Mouse (Mus musculus) heart, embryonic 11.5 days (tissue): ENCODE measurements around the gene Gng12. TPM values are rescaled to one million over a fixed set of nuclear protein-coding genes. Genes with fewer than 3 reads are reported as not detected.

Experiments
- ATAC-seq: fragments of 200-750 bp; cut with Nextera tagmentation; replicated peaks from 2 replicates; pipeline ENCODE4 v1.8.0; 2017; ENCODE audit warnings: moderate library complexity; ENCODE audit not compliant: insufficient number of reproducible peaks, low FRiP score, low TSS enrichment
- H3K27ac ChIP-seq: fragments of 300-500 bp; sonication (generic); 2 replicates; pipeline ENCODE4 v1.5.1; 2014; ENCODE audit warnings: mild to moderate bottlenecking, low read depth, low read length
- H3K27me3 ChIP-seq: fragments of 300-500 bp; sonication (generic); 2 replicates; pipeline ENCODE4 v1.6.1; 2014; ENCODE audit warnings: mild to moderate bottlenecking, low read length, mixed read lengths; ENCODE audit not compliant: control insufficient read depth, insufficient read depth
- H3K36me3 ChIP-seq: fragments of 300-500 bp; sonication (generic); 2 replicates; pipeline ENCODE4 v1.6.1; 2014; ENCODE audit warnings: mild to moderate bottlenecking, low read length, moderate library complexity, mixed read lengths; ENCODE audit not compliant: control insufficient read depth, insufficient read depth
- H3K4me1 ChIP-seq: fragments of 300-500 bp; sonication (generic); 2 replicates; pipeline ENCODE4 v1.6.1; 2014; ENCODE audit warnings: low read length; ENCODE audit not compliant: control insufficient read depth, insufficient read depth
- H3K4me2 ChIP-seq: fragments of 300-500 bp; sonication (generic); 2 replicates; pipeline ENCODE4 v1.6.1; 2014; ENCODE audit warnings: mild to moderate bottlenecking, moderate library complexity
- H3K4me3 ChIP-seq: fragments of 300-500 bp; sonication (generic); 2 replicates; pipeline ENCODE4 v1.5.1; 2014; ENCODE audit warnings: low read depth, low read length
- H3K9ac ChIP-seq: fragments of 300-500 bp; sonication (generic); 2 replicates; pipeline ENCODE4 v1.6.1; 2014; ENCODE audit warnings: mild to moderate bottlenecking, low read depth, low read length, moderate library complexity
- H3K9me3 ChIP-seq: fragments of 300-500 bp; sonication (generic); replicated peaks from 2 replicates; pipeline ENCODE4 v1.6.1; 2016; ENCODE audit warnings: low read length; ENCODE audit not compliant: control insufficient read depth
- WGBS: fragments of 180-500 bp; shearing (Covaris S2); extraction: QIAGEN DNeasy Blood & Tissue Kit; methylation state at CpG from one replicate; pipeline ENCODE4 v1.1.7; 2014; ENCODE audit not compliant: insufficient replicate concordance; 5-methylcytosine and 5-hydroxymethylcytosine counted together
- polyA plus RNA-seq: library from polyadenylated mRNA; unstranded; fragments of >200 nt; fragmentation: Nextera tagmentation; extraction: Ambion mirVana; gene quantifications from 2 replicates; pipeline ENCODE4 v1.2.1, GENCODE M21; 2014

Gng12 gene
- polyA plus RNA-seq, 1 experiment from 2014 or later: 64.0 TPM

- H3K4me2 ChIP-seq: no peak overlapping the region
- H3K4me3 ChIP-seq: no peak overlapping the region
- H3K4me1 ChIP-seq: no peaks in the 10 kb centered on the region
- no peaks in the 10 kb centered on the region for H3K36me3 ChIP-seq
- no peak overlapping the region for H3K9ac ChIP-seq
- no peak for ATAC-seq
- H3K9me3 ChIP-seq: no peaks in the 10 kb centered on the region
- 88% methylated on average over 7 of the region's 7 CpGs for WGBS
- H3K27me3 ChIP-seq: no peaks in the 10 kb centered on the region
- no peak overlapping the region for H3K27ac ChIP-seq
These were observed 26.3 kb downstream of the Gng12 start for GRCm38 (mm10) chr6:66922501-66922900.

- ATAC-seq: no peak
- Histone ChIP-seq H3K4me3 (no peak overlapping the region), H3K27ac (no peak overlapping the region), H3K27me3 (no peaks in the 10 kb centered on the region), H3K4me2 (no peak overlapping the region), H3K36me3 (no peaks in the 10 kb centered on the region), H3K9me3 (no peaks in the 10 kb centered on the region), H3K9ac (no peak overlapping the region), H3K4me1 (no peaks in the 10 kb centered on the region)
- WGBS: 82% methylated on average over 4 of the region's 4 CpGs
These were observed 27.7 kb downstream of the Gng12 start for GRCm38 (mm10) chr6:66923851-66924250.

- Histone ChIP-seq H3K4me2 (no peak overlapping the region), H3K4me1 (no peaks in the 10 kb centered on the region), H3K4me3 (no peak overlapping the region), H3K27me3 (no peaks in the 10 kb centered on the region), H3K9ac (no peak overlapping the region), H3K27ac (no peak overlapping the region), H3K36me3 (no peaks in the 10 kb centered on the region), H3K9me3 (no peaks in the 10 kb centered on the region)
- 82% methylated on average over 7 of the region's 7 CpGs for WGBS
- ATAC-seq: no peak
These were observed 28.2 kb downstream of the Gng12 start for GRCm38 (mm10) chr6:66924315-66924965.

- no peak overlapping the region for H3K4me2 ChIP-seq
- H3K36me3 ChIP-seq: no peaks in the 10 kb centered on the region
- H3K27ac ChIP-seq: no peak overlapping the region
- no peaks in the 10 kb centered on the region for H3K4me1 ChIP-seq
- H3K9ac ChIP-seq: no peak overlapping the region
- H3K27me3 ChIP-seq: no peaks in the 10 kb centered on the region
- H3K9me3 ChIP-seq: no peaks in the 10 kb centered on the region
- 18% methylated on average over 4 of the region's 4 CpGs for WGBS
- ATAC-seq: no peak
- no peak overlapping the region for H3K4me3 ChIP-seq
These were observed 30.1 kb downstream of the Gng12 start for GRCm38 (mm10) chr6:66926269-66926668.

GRCm38 (mm10) chr6:66928972-66929645 is 32.9 kb downstream of the Gng12 start:
- H3K27me3 ChIP-seq: no peaks in the 10 kb centered on the region
- WGBS: 64% methylated on average over 2 of the region's 2 CpGs
- no peaks in the 10 kb centered on the region for H3K9me3 ChIP-seq
- no peak overlapping the region for H3K4me2 ChIP-seq
- H3K36me3 ChIP-seq: no peaks in the 10 kb centered on the region
- H3K4me3 ChIP-seq: no peak overlapping the region
- H3K27ac ChIP-seq: no peak overlapping the region
- no peaks in the 10 kb centered on the region for H3K4me1 ChIP-seq
- no peak overlapping the region for H3K9ac ChIP-seq
- ATAC-seq: no peak

GRCm38 (mm10) chr6:66929694-66930093 is 33.5 kb downstream of the Gng12 start:
- Histone ChIP-seq H3K9ac (no peak overlapping the region), H3K27ac (no peak overlapping the region), H3K4me3 (no peak overlapping the region), H3K4me1 (no peaks in the 10 kb centered on the region), H3K9me3 (no peaks in the 10 kb centered on the region), H3K36me3 (no peaks in the 10 kb centered on the region), H3K27me3 (no peaks in the 10 kb centered on the region), H3K4me2 (no peak overlapping the region)
- WGBS: 53% methylated on average over 7 of the region's 7 CpGs
- ATAC-seq: no peak

- H3K27me3 ChIP-seq: no peaks in the 10 kb centered on the region
- WGBS: 74% methylated on average over 4 of the region's 4 CpGs
- no peak for ATAC-seq
These were observed 36.1 kb downstream of the Gng12 start for GRCm38 (mm10) chr6:66932206-66932819.

GRCm38 (mm10) chr6:66940656-66941235 is 44.5 kb downstream of the Gng12 start:
- H3K4me3 ChIP-seq: no peak overlapping the region
- H3K4me1 ChIP-seq: peaks cover 8% of the 10 kb centered on the region
- no peak overlapping the region for H3K27ac ChIP-seq
- no peaks in the 10 kb centered on the region for H3K9me3 ChIP-seq
- H3K4me2 ChIP-seq: no peak overlapping the region
- WGBS: 60% methylated on average over 7 of the region's 7 CpGs
- no peak overlapping the region for H3K9ac ChIP-seq
- no peaks in the 10 kb centered on the region for H3K36me3 ChIP-seq
- H3K27me3 ChIP-seq: no peaks in the 10 kb centered on the region
- ATAC-seq: no peak

More at GRCm38 (mm10) chr6:66932206-66932819, 36.1 kb downstream of the Gng12 start:
- H3K9ac ChIP-seq: no peak overlapping the region
- H3K4me1 ChIP-seq: no peaks in the 10 kb centered on the region
- no peaks in the 10 kb centered on the region for H3K36me3 ChIP-seq
- H3K9me3 ChIP-seq: no peaks in the 10 kb centered on the region
- no peak overlapping the region for H3K4me2 ChIP-seq
- no peak overlapping the region for H3K4me3 ChIP-seq
- H3K27ac ChIP-seq: no peak overlapping the region
